Mouse (Mus musculus) urinary bladder, postnatal 14 days (tissue): ENCODE measurements around the gene Hist1h2bj.
"Not testable (repeated sequence)": the region's sequence is repeated elsewhere in the genome, so short reads cannot be mapped to it uniquely, and the experiment has no call there.

Source experiments
- DNase-seq: peaks from one replicate; pipeline ENCODE4 v3.0.0; 2021; ENCODE audit warnings: low spot score

Gene Hist1h2bj

DNA sequence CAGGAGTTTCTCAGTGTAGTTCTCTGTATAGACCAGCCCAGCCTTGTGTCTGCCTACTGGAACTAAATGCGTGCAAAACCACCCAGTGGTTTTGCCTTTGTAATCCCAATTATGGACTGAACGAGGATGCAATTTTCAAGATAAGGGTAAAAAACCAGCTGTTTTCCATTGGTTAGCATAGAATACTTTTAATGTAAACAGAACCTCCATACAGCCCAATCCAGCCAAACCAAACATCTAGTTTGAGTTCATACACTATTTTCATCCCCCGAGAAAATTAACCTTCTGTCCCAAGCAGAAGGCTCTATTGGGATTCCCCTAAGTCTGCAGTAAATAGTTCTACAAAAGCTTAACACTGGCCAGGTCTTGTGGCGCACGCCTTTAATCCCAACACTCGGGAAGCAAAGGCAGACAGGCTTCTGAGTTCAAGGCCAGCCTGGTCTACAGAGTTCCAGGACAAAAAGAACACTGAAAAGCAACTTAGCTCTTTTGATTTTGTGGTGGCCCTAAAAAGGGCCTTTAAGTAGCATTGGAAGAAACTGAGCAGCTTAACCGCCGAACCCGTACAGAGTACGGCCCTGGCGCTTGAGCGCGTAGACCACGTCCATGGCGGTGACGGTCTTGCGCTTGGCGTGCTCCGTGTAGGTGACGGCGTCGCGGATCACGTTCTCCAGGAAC is 2.4 kb upstream of the Hist1h2bj start:
- no peak for DNase-seq

DNA sequence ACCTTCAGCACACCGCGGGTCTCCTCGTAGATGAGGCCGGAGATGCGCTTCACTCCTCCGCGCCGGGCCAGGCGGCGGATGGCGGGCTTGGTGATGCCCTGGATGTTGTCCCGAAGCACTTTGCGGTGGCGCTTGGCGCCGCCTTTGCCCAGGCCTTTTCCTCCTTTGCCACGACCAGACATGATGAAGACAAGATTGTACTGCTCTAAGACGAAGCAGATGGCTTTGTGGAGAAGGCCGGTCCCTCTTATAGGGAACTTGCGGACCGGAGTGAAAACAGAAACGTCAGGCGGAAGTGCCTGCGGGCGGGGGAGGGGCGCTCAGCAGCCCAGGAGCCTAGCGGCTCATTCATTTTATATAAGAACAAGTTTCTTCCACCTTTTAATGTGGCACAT is 1.9 kb upstream of the Hist1h2bj start, which contains the start of gene Hist1h4i:
TSS of gene Hist1h4i (minus strand) at position 221 of the 395 bp plus-strand sequence.
- peak; percentile 97 for DNase-seq

DNA sequence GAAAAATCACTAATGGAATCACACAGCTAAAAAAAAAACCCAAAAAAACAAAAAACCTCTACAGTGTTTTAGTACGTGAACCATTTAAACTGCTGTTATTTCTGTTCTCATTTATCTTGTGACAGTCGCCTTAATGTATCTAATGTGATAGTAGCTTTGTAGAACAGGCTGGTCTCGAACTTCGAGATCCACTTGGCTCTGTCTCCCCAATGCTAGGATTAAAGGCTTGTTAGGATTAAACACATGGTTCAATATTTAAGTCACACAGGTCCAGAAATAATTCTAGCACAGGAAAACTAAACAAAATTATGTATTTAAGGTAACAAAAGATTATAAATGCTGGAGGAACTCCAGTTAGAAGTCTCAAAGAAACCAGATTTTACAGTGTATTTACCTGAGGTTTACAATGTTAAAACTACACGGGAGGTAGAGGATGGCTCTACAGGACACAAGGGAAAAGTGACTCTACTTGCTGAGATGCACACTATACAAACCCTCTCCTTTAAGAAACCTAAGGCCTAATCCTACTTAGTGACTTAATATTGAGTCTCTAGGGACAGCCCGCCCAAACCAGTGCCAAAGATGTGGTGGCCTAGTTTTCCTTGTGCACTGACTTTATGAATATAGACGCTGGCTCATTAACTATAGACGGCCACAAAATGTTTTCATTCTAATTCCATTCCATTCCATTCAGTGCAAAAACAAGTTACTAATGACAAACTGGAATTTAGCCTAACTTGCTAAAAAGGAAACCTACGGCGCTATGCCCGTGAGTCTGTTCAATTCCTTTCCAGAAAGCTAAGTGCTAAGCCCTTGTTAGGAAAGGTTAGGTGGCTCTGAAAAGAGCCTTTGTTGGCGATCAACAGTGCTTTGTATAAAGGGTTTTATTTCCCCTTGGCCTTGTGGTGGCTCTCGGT is 1.1 kb upstream of the Hist1h2bj start:
- no peak for DNase-seq

DNA sequence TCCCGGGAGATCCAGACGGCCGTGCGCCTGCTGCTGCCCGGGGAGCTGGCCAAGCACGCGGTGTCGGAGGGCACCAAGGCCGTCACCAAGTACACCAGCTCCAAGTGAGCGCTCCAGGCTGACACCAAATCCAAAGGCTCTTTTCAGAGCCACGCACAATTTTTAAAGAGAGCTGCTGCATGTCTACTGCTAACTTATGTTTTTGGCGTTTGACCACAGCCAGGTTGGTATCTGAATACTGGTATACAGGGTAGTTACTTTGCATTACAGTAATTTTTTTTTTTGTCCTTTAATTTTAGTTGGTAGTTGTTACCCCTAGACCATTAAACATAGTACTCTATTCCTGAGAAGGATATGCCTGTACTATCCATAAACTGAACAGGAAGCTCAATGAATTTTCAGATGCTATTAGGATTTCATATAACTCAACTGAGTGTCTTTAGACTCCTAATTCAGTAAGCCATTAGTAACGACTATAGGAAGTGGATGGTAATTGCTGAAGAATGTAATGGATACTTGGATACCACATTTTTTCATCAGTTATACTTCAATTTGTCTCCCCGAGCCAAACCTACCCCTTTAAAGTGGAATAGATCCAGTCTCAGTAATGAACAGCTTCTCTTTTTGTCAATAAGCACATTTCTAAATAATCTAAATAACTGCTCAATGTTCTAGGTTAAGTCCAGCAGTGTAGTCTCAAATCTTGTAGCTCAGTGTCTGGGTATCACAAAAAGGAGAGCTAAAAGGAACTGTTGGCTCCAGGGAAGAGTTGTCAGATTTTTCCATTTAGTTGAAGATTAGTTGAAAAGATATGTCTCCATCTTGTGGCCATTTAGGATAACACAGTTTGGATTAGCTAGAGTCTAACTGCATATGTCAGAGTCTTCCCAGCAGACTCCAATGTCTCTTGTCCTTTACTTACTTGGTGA is 753 bp downstream of the Hist1h2bj start:
- DNase-seq, result no peak

DNA sequence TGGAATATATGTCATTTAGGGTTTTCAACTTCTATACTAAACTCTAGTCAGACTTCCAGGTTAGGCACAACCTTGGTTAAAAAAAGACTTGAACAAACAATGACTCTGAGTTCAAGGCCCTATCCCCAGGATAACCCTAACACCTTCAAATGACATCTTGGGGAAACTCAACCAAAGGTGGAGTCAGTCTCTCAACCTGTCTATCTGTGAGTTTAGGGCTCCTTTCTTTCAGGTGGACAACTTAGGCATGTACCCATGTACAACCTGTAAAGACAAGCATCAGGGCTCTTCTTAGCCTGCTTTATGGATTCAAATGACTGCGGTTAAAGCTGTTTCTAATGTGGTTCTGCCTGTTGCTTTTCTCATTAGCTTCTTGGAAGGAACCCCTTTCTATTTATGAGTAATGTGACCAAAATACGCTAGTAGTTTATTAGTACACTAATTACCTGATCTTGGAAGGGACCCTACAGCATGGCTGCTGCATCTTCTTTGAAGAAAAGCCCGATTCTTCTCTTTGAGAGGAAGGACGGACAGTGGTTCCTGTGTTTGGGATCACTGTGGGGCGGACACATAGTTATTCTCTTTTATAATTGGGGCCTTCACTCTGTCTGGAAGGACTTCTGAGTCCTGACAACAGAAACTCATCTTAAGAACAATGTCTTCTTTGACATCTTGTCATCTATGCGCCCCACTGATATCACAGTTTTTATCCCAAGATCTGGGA is 1.6 kb downstream of the Hist1h2bj start:
- DNase-seq, result no peak

DNA sequence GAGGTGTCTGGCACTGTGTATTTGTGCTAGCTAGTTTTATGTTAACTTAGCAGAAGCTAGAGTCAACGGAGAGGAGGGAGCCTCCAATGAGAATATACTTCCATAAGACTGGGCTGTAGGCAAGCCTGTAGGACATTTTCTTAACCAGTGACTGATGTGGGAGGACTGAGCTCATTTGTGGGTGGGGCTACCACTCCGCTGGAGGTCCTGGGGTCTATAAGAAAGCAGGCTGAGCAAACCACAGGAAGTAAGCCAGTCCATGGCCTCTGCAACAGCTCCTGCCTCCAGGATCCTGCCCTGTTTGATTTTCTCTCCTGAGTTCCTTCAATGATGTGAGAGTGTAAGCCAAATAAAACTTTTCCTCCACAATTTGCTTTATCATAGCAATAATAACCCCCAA is 2.3 kb downstream of the Hist1h2bj start:
- no peak for DNase-seq

DNA sequence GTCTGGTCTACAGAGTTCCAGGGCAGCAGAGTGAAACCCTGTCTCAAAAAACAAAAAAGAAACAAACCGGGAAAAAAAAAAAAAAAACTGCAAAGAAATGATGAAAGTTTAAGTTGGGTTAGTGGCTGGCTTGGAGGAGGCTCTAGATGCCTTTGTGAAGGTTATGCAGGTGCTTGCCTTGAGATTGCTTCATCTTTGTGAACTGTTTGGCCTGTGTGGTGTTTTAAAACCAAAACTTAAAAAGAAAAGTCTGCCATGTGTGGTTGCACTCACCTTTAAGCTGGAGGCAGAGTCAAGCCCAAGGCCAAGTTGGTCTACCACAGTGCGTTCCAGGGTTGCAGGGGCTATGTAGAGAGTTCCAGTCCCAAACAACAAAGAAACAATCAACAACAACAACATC is 6.0 kb downstream of the Hist1h2bj start:
- no peak for DNase-seq

DNA sequence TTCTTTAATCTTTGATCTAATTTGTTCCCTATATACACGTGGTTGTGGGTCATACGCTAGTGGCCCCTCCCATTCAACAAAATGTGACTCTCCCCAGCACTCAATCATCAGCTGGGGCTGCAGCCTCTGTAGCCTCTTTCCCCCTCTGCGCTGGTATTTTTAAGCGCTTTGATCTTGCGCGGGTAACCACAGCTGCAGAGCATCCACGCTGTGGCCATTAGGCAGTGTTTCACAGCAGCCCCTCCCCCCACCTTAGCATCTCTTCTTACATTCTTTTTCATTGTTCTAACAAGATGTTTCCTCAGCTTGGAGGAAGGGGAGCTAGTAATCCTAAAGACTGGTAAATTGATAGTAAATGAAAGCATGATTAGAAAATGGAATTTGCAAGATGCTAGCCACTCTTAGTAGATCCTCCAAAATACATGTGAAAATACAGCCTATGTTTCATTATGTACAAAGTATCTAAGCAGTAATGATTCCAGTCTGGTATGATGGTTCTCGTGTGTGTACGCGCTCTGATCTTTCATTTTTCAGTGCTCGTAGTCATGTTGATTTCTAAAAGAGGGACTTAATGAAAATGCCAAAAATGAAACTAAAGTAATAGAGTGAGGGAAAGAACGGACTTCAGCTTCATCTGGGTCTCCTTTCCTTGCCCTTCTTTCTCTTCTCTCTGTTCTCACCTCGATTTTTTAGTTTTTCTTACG is 6.9 kb downstream of the Hist1h2bj start:
- DNase-seq, result no peak

DNA sequence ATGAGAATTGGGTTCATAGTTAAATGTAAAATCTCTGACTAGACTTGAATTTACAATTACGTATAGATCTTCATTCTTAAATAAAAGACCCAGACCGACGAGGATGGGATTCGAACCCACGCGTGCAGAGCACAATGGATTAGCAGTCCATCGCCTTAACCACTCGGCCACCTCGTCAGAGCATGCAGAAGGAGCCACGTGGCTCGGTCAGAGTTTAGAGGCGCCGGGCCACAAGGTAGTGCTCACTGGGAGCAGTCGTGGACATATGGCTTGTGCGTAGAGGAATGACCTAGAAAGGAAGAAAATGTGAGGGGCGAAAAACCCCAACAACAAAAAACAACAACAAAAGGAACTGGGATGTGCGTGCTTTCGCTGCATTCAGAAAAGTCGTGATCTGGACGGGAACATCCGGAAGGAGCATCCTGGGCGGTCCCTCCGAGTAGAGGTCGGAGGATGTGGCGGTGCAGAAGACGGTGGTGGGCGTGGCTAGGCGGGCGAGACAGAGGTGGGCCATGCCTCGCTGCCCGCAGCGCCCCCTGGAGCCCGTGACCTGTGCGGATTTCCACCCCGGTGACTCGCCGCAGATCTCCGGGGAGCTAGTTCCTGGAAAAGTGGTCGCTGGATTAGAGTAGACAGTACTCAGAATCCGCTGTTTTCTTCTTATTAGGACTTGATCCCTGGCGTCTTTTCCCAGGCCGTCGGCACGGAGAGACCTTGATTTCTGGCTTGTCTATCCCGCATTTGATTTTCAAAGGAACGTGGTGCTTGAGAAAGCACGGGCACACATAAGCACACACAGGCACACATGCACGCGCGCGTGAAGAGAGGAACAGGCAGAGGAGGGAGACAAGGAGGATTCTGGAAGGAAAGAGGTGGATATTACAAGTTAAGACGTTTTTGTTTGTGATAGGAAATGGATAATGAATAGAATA is 7.8 kb downstream of the Hist1h2bj start:
- DNase-seq, result peak; percentile 92

DNA sequence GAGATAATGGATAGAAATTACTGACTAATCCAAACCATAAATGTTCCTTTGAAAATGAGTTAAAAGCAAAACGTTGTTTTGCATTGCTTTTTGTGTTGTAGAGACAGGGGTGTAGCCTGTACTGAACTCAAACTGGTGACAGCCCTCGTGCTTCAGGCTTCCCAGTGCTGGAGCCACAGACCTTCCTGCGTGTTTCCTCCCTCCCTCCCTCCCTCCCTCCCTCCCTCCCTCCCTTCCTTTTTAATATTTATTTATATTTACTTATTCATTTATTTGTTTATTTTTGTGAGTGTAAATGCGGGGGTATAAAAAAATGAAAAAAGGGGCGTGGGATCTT is 8.5 kb downstream of the Hist1h2bj start:
- no peak for DNase-seq

DNA sequence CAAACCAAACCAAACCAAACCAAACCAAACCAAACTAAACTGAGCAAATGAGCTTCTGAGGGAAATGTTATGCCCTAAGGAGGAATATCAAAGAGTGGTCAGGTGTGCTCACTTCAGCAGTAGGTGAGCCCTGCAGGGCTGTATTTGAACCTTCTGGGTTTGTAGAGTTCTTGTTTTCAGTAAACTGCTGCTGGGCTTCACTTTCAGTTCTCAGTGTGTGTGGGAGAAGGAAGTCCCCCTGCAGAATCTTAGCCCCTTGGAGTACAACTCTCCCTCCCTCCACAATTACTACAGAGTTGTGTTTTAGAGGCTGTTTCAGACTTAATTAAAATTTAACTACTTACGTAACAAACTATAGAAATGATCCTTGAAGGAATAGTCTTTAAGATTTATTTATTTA is 10.7 kb downstream of the Hist1h2bj start:
- DNase-seq, result no peak

DNA sequence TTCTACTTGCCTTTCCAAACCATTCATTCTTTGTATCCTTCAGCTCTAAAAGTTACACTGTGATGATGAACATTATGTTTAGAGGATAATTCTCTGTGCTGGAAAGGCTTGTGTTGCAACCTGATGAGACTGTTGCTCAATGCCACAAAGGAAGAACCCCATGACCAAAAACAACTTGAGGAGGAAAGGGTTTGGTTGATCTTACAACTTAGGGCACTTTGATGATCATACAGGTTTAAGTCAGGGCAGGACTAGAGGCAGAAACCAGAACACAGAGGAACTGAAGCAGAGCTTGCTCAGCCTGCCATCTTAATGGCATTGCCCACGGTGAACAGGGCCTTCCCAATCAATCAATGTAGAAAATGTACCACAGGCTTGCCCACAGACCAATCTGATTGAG is 18.4 kb downstream of the Hist1h2bj start:
- no peak for DNase-seq

DNA sequence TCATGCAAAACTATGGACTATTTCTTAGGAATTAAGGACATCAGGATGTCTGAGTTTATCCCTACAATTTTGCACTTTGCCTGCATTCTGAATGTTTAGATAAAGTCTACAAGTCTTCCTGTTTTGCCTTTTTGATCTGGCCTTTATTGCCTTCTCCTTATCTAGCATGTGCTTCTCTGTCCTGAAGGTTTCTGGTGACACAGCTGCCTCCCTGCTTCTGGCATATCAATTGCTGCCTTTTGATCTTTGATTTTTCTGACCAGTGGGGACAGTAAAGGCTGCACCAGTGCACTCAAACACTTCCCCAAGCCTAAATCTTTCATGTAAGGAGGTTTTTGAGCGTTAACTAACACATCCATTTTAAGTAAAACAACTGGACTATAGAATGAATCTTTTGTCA is 20.5 kb downstream of the Hist1h2bj start:
- no peak for DNase-seq

DNA sequence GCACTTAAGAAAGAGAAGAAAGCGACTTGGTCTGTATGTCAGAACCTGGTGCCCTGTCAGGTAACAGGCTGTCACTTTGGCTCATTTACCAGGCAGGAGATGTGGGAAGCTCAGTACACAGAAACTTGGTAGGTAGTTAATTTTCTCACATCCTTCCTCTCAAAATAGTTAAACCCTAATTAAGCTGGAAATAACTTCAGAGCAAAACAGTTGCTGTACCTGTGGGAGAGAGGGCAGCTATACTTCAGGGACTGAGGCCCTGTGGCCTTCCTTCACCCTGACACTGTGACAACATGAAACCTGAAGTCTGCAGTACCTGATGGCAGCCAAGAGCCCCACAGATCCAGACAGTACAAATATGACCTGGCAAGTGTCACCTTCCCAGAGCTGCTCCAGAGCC is 41.1 kb downstream of the Hist1h2bj start, which contains the start of gene Vmn1r188:
TSS of gene Vmn1r188 (plus strand) at position 301 of the 400 bp plus-strand sequence.
- not testable (repeated sequence) for DNase-seq
